Mouse (Mus musculus) neural tube, embryonic 15.5 days (tissue): Measurements from ENCODE around the gene Glis3. TPM values are rescaled to one million over a fixed set of nuclear protein-coding genes. Genes with fewer than 3 reads are reported as not detected.
A peak's percentile ranks its signal among the peaks of the same experiment; 100 is the strongest.

Experiments
- ATAC-seq: fragments of 200-750 bp; cut with Nextera tagmentation; 2 replicates; pipeline ENCODE4 v1.8.0; 2017; ENCODE audit warnings: mild to moderate bottlenecking, moderate TSS enrichment, moderate library complexity; ENCODE audit not compliant: low FRiP score
- H3K27ac ChIP-seq: fragments of 300-500 bp; sonication (generic); replicated peaks from 2 replicates; pipeline ENCODE4 v1.5.1; 2015; ENCODE audit warnings: mild to moderate bottlenecking, inconsistent platforms
- H3K27me3 ChIP-seq: fragments of 300-500 bp; sonication (generic); replicated peaks from 2 replicates; pipeline ENCODE4 v1.6.1; 2015; ENCODE audit warnings: inconsistent platforms
- H3K36me3 ChIP-seq: fragments of 300-500 bp; sonication (generic); 2 replicates; pipeline ENCODE4 v1.6.1; 2015; ENCODE audit warnings: inconsistent platforms
- H3K4me1 ChIP-seq: fragments of 300-500 bp; sonication (generic); 2 replicates; pipeline ENCODE4 v1.6.1; 2015; ENCODE audit warnings: inconsistent platforms
- H3K4me2 ChIP-seq: fragments of 300-500 bp; sonication (generic); 2 replicates; pipeline ENCODE4 v1.6.1; 2015; ENCODE audit warnings: inconsistent platforms, mild to moderate bottlenecking, moderate library complexity
- H3K4me3 ChIP-seq: fragments of 300-500 bp; sonication (generic); replicated peaks from 2 replicates; pipeline ENCODE4 v1.5.1; 2015; ENCODE audit warnings: mild to moderate bottlenecking, inconsistent platforms
- H3K9ac ChIP-seq: fragments of 300-500 bp; sonication (generic); replicated peaks from 2 replicates; pipeline ENCODE4 v1.6.1; 2015; ENCODE audit warnings: mild to moderate bottlenecking, inconsistent platforms
- H3K9me3 ChIP-seq: fragments of 300-500 bp; sonication (generic); replicated peaks from 2 replicates; pipeline ENCODE4 v1.6.1; 2016; ENCODE audit warnings: inconsistent platforms
- WGBS: fragments of 180-500 bp; shearing (Covaris S2); methylation state at CpG from one replicate; pipeline ENCODE4 v1.1.7; 2015; ENCODE audit warnings: mixed read lengths; 5-methylcytosine and 5-hydroxymethylcytosine counted together
- polyA plus RNA-seq: library from polyadenylated mRNA; unstranded; fragments of >200 nt; fragmentation: Nextera tagmentation; extraction: Ambion mirVana; gene quantifications from 2 replicates; pipeline ENCODE4 v1.2.1, GENCODE M21; 2015

Gene Glis3
- polyA plus RNA-seq, 1 experiment from 2014 or later = 2.5 TPM

DNA sequence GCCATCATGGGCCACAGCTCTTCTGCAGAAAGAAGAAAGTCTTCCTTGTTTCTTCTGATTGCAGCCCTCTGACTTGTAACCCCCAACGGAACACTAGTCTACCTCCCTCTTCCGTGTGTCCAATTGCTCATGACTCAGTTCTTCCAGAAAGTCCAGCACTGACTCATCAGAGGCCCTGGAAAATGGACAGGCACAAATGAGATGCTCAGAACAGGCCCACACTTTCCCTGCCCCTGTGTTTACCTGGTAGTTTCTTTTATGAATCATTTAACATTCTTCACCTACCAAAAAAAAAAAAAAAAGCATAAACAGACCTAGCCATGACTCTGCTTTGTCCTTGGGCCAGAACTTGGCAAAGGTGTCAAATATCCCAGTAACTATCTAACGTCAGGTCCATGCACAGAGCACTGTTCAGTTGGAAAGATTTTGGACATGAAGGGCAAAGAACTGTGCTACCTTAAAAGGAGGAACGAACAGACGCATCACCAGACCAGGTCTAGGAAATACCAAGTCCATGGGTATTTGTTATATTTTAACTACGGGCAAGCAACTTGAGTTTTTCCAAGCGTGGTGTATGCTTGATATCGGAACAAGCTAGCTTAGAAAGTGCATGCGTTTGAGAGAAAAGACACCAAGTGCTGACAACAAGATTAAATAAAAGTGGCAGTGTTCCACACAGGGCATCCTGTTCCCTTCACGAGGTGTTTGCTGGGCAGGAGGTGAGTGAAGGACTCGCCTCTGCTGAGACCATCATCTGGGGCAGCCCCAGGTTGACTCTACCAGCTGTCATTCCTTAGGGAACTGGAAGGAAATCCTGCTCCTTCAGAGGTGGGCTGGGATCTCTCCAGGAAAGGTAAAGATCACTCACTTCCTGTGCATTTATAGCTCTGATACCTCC lies 58.0 kb downstream of the Glis3 start:
- Histone ChIP-seq H3K9me3 (no peaks in the 10 kb centered on the region), H3K9ac (no peak overlapping the region), H3K27ac (no peak overlapping the region), H3K36me3 (no peaks in the 10 kb centered on the region), H3K4me1 (no peaks in the 10 kb centered on the region), H3K27me3 (no peaks in the 10 kb centered on the region), H3K4me2 (no peak overlapping the region), H3K4me3 (no peak overlapping the region)
- ATAC-seq = no peak
- 91% methylated on average over 11 of the region's 11 CpGs for WGBS

DNA sequence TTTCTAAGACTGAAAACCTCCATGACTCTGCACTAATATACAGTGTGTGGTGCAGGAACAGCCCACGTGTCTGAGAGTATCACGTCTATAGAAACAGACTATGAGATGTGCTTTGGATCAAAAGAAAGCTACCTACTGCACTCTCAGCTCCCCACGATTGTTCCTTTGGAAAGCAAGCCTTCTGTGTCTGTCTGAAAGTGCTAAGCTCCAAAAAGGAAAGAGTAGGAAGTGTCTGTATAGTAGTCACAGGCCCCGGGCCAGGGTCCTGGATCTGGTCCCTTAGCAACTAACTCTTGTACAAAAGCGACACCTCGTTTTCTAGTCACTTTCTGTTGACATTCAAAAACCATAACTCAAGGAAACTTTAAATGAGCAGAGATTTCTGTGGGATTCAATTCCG lies 62.1 kb downstream of the Glis3 start:
- H3K27me3 ChIP-seq = no peaks in the 10 kb centered on the region
- H3K9me3 ChIP-seq = no peaks in the 10 kb centered on the region
- H3K4me3 ChIP-seq = no peak overlapping the region
- no peak overlapping the region for H3K9ac ChIP-seq
- H3K4me1 ChIP-seq = no peaks in the 10 kb centered on the region
- H3K36me3 ChIP-seq = no peaks in the 10 kb centered on the region
- H3K27ac ChIP-seq = no peak overlapping the region
- 89% methylated on average over 7 of the region's 7 CpGs for WGBS
- no peak overlapping the region for H3K4me2 ChIP-seq
- ATAC-seq = no peak

GRCm38 (mm10) chr19:28617191-28617590 lies 62.7 kb downstream of the Glis3 start:
- H3K27ac ChIP-seq = no peak overlapping the region
- no peak overlapping the region for H3K9ac ChIP-seq
- no peaks in the 10 kb centered on the region for H3K27me3 ChIP-seq
- H3K9me3 ChIP-seq = no peaks in the 10 kb centered on the region
- H3K4me2 ChIP-seq = no peak overlapping the region
- no peak for ATAC-seq
- no peaks in the 10 kb centered on the region for H3K4me1 ChIP-seq
- H3K36me3 ChIP-seq = no peaks in the 10 kb centered on the region
- H3K4me3 ChIP-seq = no peak overlapping the region
- 57% methylated on average over 8 of the region's 8 CpGs for WGBS

GRCm38 (mm10) chr19:28616487-28616886 lies 63.4 kb downstream of the Glis3 start:
- 67% methylated on average over 1 of the region's 1 CpGs for WGBS
- ATAC-seq = no peak
- H3K4me2 ChIP-seq = no peak overlapping the region

GRCm38 (mm10) chr19:28612249-28612648 lies 67.6 kb downstream of the Glis3 start:
- H3K36me3 ChIP-seq = no peaks in the 10 kb centered on the region
- no peak overlapping the region for H3K4me3 ChIP-seq
- no peaks in the 10 kb centered on the region for H3K27me3 ChIP-seq
- no peak overlapping the region for H3K9ac ChIP-seq
- no peaks in the 10 kb centered on the region for H3K9me3 ChIP-seq
- no peak overlapping the region for H3K4me2 ChIP-seq
- no peak overlapping the region for H3K27ac ChIP-seq
- ATAC-seq = no peak
- WGBS = 91% methylated on average over 10 of the region's 10 CpGs
- H3K4me1 ChIP-seq = 0 out of 2 replicates have a peak, but pooled peaks cover 4% of the 10 kb centered on the region

More at GRCm38 (mm10) chr19:28616487-28616886, 63.4 kb downstream of the Glis3 start:
- H3K4me1 ChIP-seq = no peaks in the 10 kb centered on the region
- H3K27ac ChIP-seq = no peak overlapping the region
- no peaks in the 10 kb centered on the region for H3K9me3 ChIP-seq
- no peaks in the 10 kb centered on the region for H3K36me3 ChIP-seq
- H3K4me3 ChIP-seq = no peak overlapping the region
- no peaks in the 10 kb centered on the region for H3K27me3 ChIP-seq
- no peak overlapping the region for H3K9ac ChIP-seq

- WGBS = 35% methylated on average over 5 of the region's 5 CpGs
- ATAC-seq = no peak
- no peaks in the 10 kb centered on the region for H3K36me3 ChIP-seq
- 0 out of 2 replicates have a peak overlapping the region, but pooled peaks have one; percentile 18 for H3K27ac ChIP-seq
- no peak overlapping the region for H3K4me3 ChIP-seq
- 0 out of 2 replicates have a peak, but pooled peaks cover 4% of the 10 kb centered on the region for H3K4me1 ChIP-seq
- H3K4me2 ChIP-seq = no peak overlapping the region
- H3K9ac ChIP-seq = no peak overlapping the region
- no peaks in the 10 kb centered on the region for H3K27me3 ChIP-seq
- no peaks in the 10 kb centered on the region for H3K9me3 ChIP-seq
Observed at GRCm38 (mm10) chr19:28608747-28609146, 71.1 kb downstream of the Glis3 start.

DNA sequence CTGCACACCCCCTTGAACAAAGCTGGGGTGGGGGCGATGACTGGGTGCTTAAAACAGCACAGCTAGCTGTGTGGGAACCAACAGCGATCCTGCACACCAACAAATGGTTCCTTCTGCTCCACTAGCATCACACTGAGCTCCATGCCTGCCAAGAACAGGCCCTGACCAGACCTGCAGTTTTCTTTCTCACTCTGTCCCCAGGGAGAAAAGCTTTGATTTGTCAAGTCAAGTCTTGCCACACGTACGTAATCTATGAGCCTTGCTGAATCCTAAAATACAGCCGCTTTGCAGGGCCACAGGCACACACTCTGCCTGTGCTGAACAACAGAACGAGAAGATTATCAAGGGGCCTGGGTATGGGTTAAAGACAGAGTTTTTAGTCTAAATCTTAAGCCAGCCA lies 71.6 kb downstream of the Glis3 start:
- H3K4me2 ChIP-seq = no peak overlapping the region
- H3K9ac ChIP-seq = no peak overlapping the region
- H3K4me3 ChIP-seq = no peak overlapping the region
- peak overlapping the region; percentile 18; the same call in 1 of the 2 replicates for H3K27ac ChIP-seq
- H3K4me1 ChIP-seq = 0 out of 2 replicates have a peak, but pooled peaks cover 4% of the 10 kb centered on the region
- H3K9me3 ChIP-seq = no peaks in the 10 kb centered on the region
- ATAC-seq = peak; percentile 31; the same call in 1 of the 2 replicates
- no peaks in the 10 kb centered on the region for H3K27me3 ChIP-seq
- 62% methylated on average over 6 of the region's 6 CpGs for WGBS
- H3K36me3 ChIP-seq = no peaks in the 10 kb centered on the region

DNA sequence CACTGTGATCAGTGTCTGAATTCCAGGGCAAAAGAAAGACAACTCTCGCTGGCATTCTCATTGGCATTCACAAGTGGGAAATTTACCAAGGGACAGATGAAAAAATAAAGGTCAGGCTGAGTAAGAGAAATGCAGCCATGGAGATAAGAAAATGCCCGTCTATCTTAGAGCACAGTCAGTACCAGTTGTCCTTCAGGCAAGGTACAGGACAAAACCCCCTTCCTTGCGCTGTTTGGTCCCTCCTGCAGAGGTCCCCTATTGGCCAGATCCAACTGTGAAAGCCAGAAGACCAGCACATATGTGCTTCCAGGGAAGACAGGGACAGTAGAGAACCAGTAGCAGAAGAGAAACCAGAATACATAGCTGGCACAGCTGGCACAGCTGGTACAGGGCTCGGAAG lies 79.0 kb downstream of the Glis3 start:
- Histone ChIP-seq H3K4me2 (no peak overlapping the region), H3K27ac (no peak overlapping the region), H3K9ac (no peak overlapping the region), H3K27me3 (no peaks in the 10 kb centered on the region), H3K4me1 (no peaks in the 10 kb centered on the region), H3K36me3 (no peaks in the 10 kb centered on the region), H3K9me3 (no peaks in the 10 kb centered on the region), H3K4me3 (no peak overlapping the region)
- no peak for ATAC-seq
- WGBS = 81% methylated on average over 4 of the region's 4 CpGs

- H3K4me2 ChIP-seq = peak overlapping the region; percentile 27; the same call in 1 of the 2 replicates
Observed at GRCm38 (mm10) chr19:28594215-28594614, 85.7 kb downstream of the Glis3 start.

DNA sequence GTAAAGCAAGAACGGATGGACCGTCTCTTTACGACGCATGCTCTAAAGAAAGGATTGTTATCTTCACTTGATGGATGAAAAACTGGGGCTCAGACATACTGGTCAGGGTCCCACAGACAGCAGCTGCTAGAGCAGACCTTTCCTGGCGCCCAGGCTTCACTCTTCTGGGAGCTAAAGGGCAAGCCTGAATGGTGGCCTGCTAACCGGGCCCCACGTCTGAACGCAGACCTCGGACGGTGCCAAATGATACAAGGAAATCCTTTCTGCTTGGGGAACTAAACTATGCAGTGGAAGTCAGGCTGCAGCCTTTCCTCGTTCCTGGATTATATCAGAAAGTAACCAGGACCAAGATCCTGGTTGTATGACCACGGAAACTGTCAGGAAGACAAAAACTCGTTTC lies 86.9 kb downstream of the Glis3 start:
- WGBS = 60% methylated on average over 13 of the region's 13 CpGs
- no peak overlapping the region for H3K4me3 ChIP-seq
- H3K9ac ChIP-seq = no peak overlapping the region
- no peak for ATAC-seq
- 0 out of 2 replicates have a peak, but pooled peaks cover 7% of the 10 kb centered on the region for H3K4me1 ChIP-seq
- no peaks in the 10 kb centered on the region for H3K27me3 ChIP-seq
- no peak overlapping the region for H3K4me2 ChIP-seq
- no peaks in the 10 kb centered on the region for H3K36me3 ChIP-seq
- H3K9me3 ChIP-seq = no peaks in the 10 kb centered on the region
- no peak overlapping the region for H3K27ac ChIP-seq

More at GRCm38 (mm10) chr19:28594215-28594614, 85.7 kb downstream of the Glis3 start:
- H3K27ac ChIP-seq = peak overlapping the region; percentile 15; the same call in 1 of the 2 replicates
- H3K9ac ChIP-seq = no peak overlapping the region
- H3K9me3 ChIP-seq = no peaks in the 10 kb centered on the region
- H3K4me1 ChIP-seq = 0 out of 2 replicates have a peak, but pooled peaks cover 7% of the 10 kb centered on the region
- H3K36me3 ChIP-seq = no peaks in the 10 kb centered on the region
- H3K27me3 ChIP-seq = no peaks in the 10 kb centered on the region
- 48% methylated on average over 4 of the region's 4 CpGs for WGBS
- H3K4me3 ChIP-seq = no peak overlapping the region
- no peak for ATAC-seq

- no peak for ATAC-seq
- Histone ChIP-seq H3K36me3 (no peaks in the 10 kb centered on the region), H3K27ac (no peak overlapping the region), H3K4me3 (no peak overlapping the region), H3K4me1 (0 out of 2 replicates have a peak, but pooled peaks cover 7% of the 10 kb centered on the region), H3K27me3 (no peaks in the 10 kb centered on the region), H3K4me2 (no peak overlapping the region), H3K9me3 (no peaks in the 10 kb centered on the region), H3K9ac (no peak overlapping the region)
- 89% methylated on average over 7 of the region's 7 CpGs for WGBS
Observed at GRCm38 (mm10) chr19:28591736-28592477, 88.0 kb downstream of the Glis3 start.
